Mouse (Mus musculus): ENCODE data around the gene Cfd. TPM values are rescaled to one million over a fixed set of nuclear protein-coding genes. Genes with fewer than 3 reads are reported as not detected.

Cfd gene
- total RNA-seq (2015; ENCODE audit: low replicate concordance) (not detected in 2 replicates), total RNA-seq (2017; ENCODE audit: low replicate concordance) (not detected in 2 replicates)

GRCm38 (mm10) chr10:79890670-79891069 lies at the start of gene Cfd:
TSS of gene Cfd (plus strand) at chr10:79890853.
- ATAC-seq (replicated peaks; ENCODE audit: low FRiP score, poor library complexity, severe bottlenecking): no peak

- ATAC-seq (replicated peaks; ENCODE audit: low FRiP score, poor library complexity, severe bottlenecking): no peak
Observed at GRCm38 (mm10) chr10:79842322-79842721, 48.3 kb upstream of the Cfd start.

- ATAC-seq (replicated peaks; ENCODE audit: low FRiP score, poor library complexity, severe bottlenecking): no peak
Observed at GRCm38 (mm10) chr10:79843476-79843875, 47.2 kb upstream of the Cfd start.

GRCm38 (mm10) chr10:79846553-79846952 lies 44.1 kb upstream of the Cfd start:
- ATAC-seq (replicated peaks; ENCODE audit: low FRiP score, poor library complexity, severe bottlenecking): no peak

GRCm38 (mm10) chr10:79849941-79850628 lies 40.6 kb upstream of the Cfd start:
- no peak for ATAC-seq (replicated peaks; ENCODE audit: low FRiP score, poor library complexity, severe bottlenecking)

- no peak for ATAC-seq (replicated peaks; ENCODE audit: low FRiP score, poor library complexity, severe bottlenecking)
Observed at GRCm38 (mm10) chr10:79851653-79852052, 39.0 kb upstream of the Cfd start.

GRCm38 (mm10) chr10:79852107-79852789 lies 38.4 kb upstream of the Cfd start:
- no peak for ATAC-seq (replicated peaks; ENCODE audit: low FRiP score, poor library complexity, severe bottlenecking)

- ATAC-seq (replicated peaks; ENCODE audit: low FRiP score, poor library complexity, severe bottlenecking): no peak
Observed at GRCm38 (mm10) chr10:79852827-79853226, 37.8 kb upstream of the Cfd start.

GRCm38 (mm10) chr10:79853392-79853791 lies 37.3 kb upstream of the Cfd start:
- ATAC-seq (replicated peaks; ENCODE audit: low FRiP score, poor library complexity, severe bottlenecking): no peak

- ATAC-seq (replicated peaks; ENCODE audit: low FRiP score, poor library complexity, severe bottlenecking): peak; percentile 90
Observed at GRCm38 (mm10) chr10:79853860-79854795, 36.5 kb upstream of the Cfd start, which contains the start of gene Ptbp1. TSS of gene Ptbp1 (plus strand) at chr10:79854427.

GRCm38 (mm10) chr10:79854801-79855541 lies 35.7 kb upstream of the Cfd start:
- no peak for ATAC-seq (replicated peaks; ENCODE audit: low FRiP score, poor library complexity, severe bottlenecking)

GRCm38 (mm10) chr10:79855558-79856184 lies 35.0 kb upstream of the Cfd start:
- no peak for ATAC-seq (replicated peaks; ENCODE audit: low FRiP score, poor library complexity, severe bottlenecking)

GRCm38 (mm10) chr10:79856280-79856679 lies 34.4 kb upstream of the Cfd start:
- ATAC-seq (replicated peaks; ENCODE audit: low FRiP score, poor library complexity, severe bottlenecking): no peak

- ATAC-seq (replicated peaks; ENCODE audit: low FRiP score, poor library complexity, severe bottlenecking): no peak
Observed at GRCm38 (mm10) chr10:79856704-79857451, 33.8 kb upstream of the Cfd start.

GRCm38 (mm10) chr10:79857452-79857811 lies 33.2 kb upstream of the Cfd start:
- no peak for ATAC-seq (replicated peaks; ENCODE audit: low FRiP score, poor library complexity, severe bottlenecking)

GRCm38 (mm10) chr10:79857894-79858293 lies 32.8 kb upstream of the Cfd start:
- no peak for ATAC-seq (replicated peaks; ENCODE audit: low FRiP score, poor library complexity, severe bottlenecking)

- no peak for ATAC-seq (replicated peaks; ENCODE audit: low FRiP score, poor library complexity, severe bottlenecking)
Observed at GRCm38 (mm10) chr10:79858416-79859074, 32.1 kb upstream of the Cfd start.

GRCm38 (mm10) chr10:79859116-79859515 lies 31.5 kb upstream of the Cfd start:
- no peak for ATAC-seq (replicated peaks; ENCODE audit: low FRiP score, poor library complexity, severe bottlenecking)

All from erythroid progenitor cell, adult 5-6 weeks (primary cell).